Mouse (Mus musculus) midbrain, embryonic 12.5 days (tissue): ENCODE measurements around the gene Fut11. TPM values are rescaled to one million over a fixed set of nuclear protein-coding genes. Genes with fewer than 3 reads are reported as not detected.
"Not testable (repeated sequence)": the region's sequence is repeated elsewhere in the genome, so short reads cannot be mapped to it uniquely, and the experiment has no call there.

ENCODE experiments used
- ATAC-seq: fragments of 200-750 bp; cut with Nextera tagmentation; 2 replicates; pipeline ENCODE4 v1.8.0; 2017; ENCODE audit warnings: low read depth, moderate TSS enrichment, moderate library complexity; ENCODE audit not compliant: low FRiP score
- H3K27ac ChIP-seq: fragments of 300-500 bp; sonication (generic); replicated peaks from 2 replicates; pipeline ENCODE4 v1.5.1; 2016; ENCODE audit warnings: mild to moderate bottlenecking
- H3K27me3 ChIP-seq: fragments of 300-500 bp; sonication (generic); 2 replicates; pipeline ENCODE4 v1.6.1; 2016; ENCODE audit warnings: mild to moderate bottlenecking
- H3K36me3 ChIP-seq: fragments of 300-500 bp; sonication (generic); 2 replicates; pipeline ENCODE4 v1.6.1; 2016
- H3K4me1 ChIP-seq: fragments of 300-500 bp; sonication (generic); 2 replicates; pipeline ENCODE4 v1.6.1; 2016
- H3K4me2 ChIP-seq: fragments of 300-500 bp; sonication (generic); replicated peaks from 2 replicates; pipeline ENCODE4 v1.6.1; 2016; ENCODE audit warnings: mild to moderate bottlenecking, moderate library complexity
- H3K4me3 ChIP-seq: fragments of 300-500 bp; sonication (generic); 2 replicates; pipeline ENCODE4 v1.5.1; 2016; ENCODE audit warnings: mild to moderate bottlenecking
- H3K9ac ChIP-seq: fragments of 300-500 bp; sonication (generic); replicated peaks from 2 replicates; pipeline ENCODE4 v1.6.1; 2016; ENCODE audit warnings: mild to moderate bottlenecking, moderate library complexity
- H3K9me3 ChIP-seq: fragments of 300-500 bp; sonication (generic); 2 replicates; pipeline ENCODE4 v1.6.1; 2016; ENCODE audit warnings: mild to moderate bottlenecking
- WGBS: fragments of 180-500 bp; shearing (Covaris S2); methylation state at CpG from one replicate; pipeline ENCODE4 v1.1.7; 2016; 5-methylcytosine and 5-hydroxymethylcytosine counted together
- polyA plus RNA-seq: library from polyadenylated mRNA; unstranded; fragments of >200 nt; fragmentation: Nextera tagmentation; extraction: Ambion mirVana; gene quantifications from 2 replicates; pipeline ENCODE4 v1.2.1, GENCODE M21; 2016

The Fut11 gene
- polyA plus RNA-seq, 1 experiment from 2014 or later = 26.8 TPM

- no peaks in the 10 kb centered on the region for H3K9me3 ChIP-seq
- H3K4me2 ChIP-seq = peak overlapping the region; percentile 72
- H3K4me3 ChIP-seq = peak overlapping the region; percentile 63
- WGBS = 16% methylated on average over 15 of the region's 15 CpGs
- H3K27me3 ChIP-seq = no peaks in the 10 kb centered on the region
- peaks cover 44% of the 10 kb centered on the region for H3K4me1 ChIP-seq
- peak overlapping the region; percentile 71 for H3K9ac ChIP-seq
- H3K27ac ChIP-seq = peak overlapping the region; percentile 81
- H3K36me3 ChIP-seq = peaks cover 15% of the 10 kb centered on the region
- ATAC-seq = peak; percentile 13; the same call in 1 of the 2 replicates
Measured at GRCm38 (mm10) chr14:20702096-20702740, 7.5 kb downstream of the Fut11 start.

GRCm38 (mm10) chr14:20702741-20703381, 8.1 kb downstream of the Fut11 start, which contains the start of gene Chchd1:
Chchd1 (plus strand) TSS chr14:20703006.
- WGBS = under 1% methylated on average over 61 of the region's 61 CpGs

DNA sequence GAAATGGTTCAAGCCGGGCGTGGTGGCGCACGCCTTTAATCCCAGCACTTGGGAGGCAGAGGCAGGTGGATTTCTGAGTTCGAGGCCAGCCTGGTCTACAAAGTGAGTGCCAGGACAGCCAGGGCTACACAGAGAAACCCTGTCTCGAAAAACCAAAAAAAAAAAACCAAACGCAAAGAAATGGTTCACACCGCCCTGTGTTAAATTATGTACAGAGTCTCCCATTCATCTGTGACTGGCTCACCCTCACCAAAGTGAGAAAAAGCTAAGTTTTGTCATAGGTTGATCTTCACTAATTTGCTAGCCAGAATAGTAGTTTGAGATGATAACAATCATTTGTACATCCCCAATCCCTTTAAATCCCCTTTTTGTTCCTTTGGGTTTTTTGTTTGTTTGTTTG, 8.7 kb downstream of the Fut11 start:
- WGBS = 11% methylated on average over 8 of the region's 8 CpGs
- Histone ChIP-seq H3K36me3 (peaks cover 15% of the 10 kb centered on the region), H3K4me2 (peak overlapping the region; percentile 72), H3K4me1 (peaks cover 36% of the 10 kb centered on the region), H3K27ac (peak overlapping the region; percentile 81), H3K9ac (peak overlapping the region; percentile 71), H3K4me3 (peak overlapping the region; percentile 63)
- not testable (repeated sequence) for H3K9me3 ChIP-seq, H3K27me3 ChIP-seq, ATAC-seq

More at GRCm38 (mm10) chr14:20702741-20703381, 8.1 kb downstream of the Fut11 start, which contains the start of gene Chchd1:
- Histone ChIP-seq H3K4me1 (peaks cover 38% of the 10 kb centered on the region), H3K4me2 (peak within 1 kb of the TSS; percentile 72), H3K27me3 (no peaks in the 10 kb centered on the region), H3K9ac (peak within 1 kb of the TSS; percentile 71), H3K27ac (peak within 1 kb of the TSS; percentile 81), H3K36me3 (peaks cover 15% of the 10 kb centered on the region), H3K4me3 (peak within 1 kb of the TSS; percentile 63), H3K9me3 (no peaks in the 10 kb centered on the region)
- ATAC-seq = peak; percentile 68

DNA sequence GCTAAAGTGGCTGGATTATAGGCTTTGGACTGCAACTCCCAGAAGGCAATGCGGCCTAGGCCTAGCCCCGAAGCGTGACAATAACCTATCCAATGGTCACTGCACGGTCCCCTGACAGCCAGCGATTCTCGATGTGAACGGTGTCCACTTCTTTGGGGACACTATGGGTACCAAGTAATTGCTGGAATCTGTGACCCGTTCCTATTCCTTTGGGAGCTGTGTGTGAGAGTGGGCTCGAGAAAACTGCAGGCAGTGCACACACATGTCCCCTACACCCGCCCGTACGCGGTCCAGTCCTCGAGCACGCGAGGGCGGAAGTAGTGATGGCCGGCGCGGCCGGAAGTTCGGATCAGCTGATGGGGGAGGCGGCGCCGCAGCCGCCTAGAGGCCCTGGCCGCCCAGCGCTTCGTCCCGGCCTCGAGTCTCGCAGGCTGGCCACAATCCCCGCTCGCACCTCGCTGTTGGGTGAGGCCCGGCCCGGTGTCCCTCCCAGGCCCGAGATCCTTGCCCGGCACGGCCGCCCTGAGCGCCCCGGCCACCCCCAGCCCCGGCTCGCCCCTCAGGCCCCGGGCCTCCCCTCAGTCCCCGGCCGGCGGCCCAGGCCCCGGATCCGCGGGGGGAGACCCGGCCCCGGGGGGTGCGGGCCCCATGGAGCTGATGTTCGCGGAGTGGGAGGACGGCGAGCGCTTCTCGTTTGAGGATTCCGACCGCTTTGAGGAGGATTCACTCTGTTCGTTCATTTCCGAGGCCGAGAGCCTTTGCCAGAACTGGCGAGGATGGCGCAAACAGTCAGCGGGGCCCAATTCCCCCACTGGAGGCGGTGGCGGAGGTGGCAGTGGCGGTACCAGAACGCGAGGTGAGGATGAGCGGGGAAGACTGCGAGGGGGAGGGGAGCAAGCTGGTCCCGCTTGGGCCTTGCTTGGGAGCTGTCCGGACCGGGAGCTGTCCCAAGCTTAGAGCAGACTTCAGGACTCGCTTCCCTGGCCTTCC, 12.7 kb downstream of the Fut11 start, which contains the start of gene Zswim8:
Gene Zswim8, plus strand, starts transcription at position 352 of the 990 bp plus-strand sequence.
- Histone ChIP-seq H3K36me3 (peaks cover 41% of the 10 kb centered on the region), H3K4me2 (peak within 1 kb of the TSS; percentile 85), H3K4me1 (peaks cover 21% of the 10 kb centered on the region), H3K27me3 (no peaks in the 10 kb centered on the region), H3K4me3 (peak within 1 kb of the TSS; percentile 97), H3K27ac (peak within 1 kb of the TSS; percentile 80), H3K9ac (peak within 1 kb of the TSS; percentile 99), H3K9me3 (no peaks in the 10 kb centered on the region)
- whole genome bisulfite sequencing = under 1% methylated on average over 73 of the region's 80 CpGs
- peak; percentile 90 for ATAC-seq

DNA sequence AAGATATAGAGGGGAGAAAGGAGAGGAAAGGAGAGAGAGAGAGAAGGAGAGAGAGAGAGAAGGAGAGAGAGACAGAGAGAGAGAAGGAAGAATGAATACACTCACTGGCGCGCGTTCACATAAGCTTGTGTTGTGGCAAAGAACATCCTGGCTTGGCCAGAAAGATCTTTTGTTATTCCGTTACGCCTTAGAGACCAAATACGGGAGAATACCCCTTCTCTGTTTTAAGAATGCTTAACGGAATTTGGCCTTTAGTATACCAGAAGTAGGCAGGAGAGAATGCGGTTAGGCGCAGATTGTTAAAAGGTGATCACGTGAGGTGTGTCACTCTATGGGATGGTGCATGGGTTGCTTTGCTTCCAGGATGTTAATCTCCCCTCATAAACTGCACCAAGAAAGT, 13.5 kb downstream of the Fut11 start:
- H3K9me3 ChIP-seq = no peaks in the 10 kb centered on the region
- WGBS = 11% methylated on average over 10 of the region's 10 CpGs
- no peaks in the 10 kb centered on the region for H3K27me3 ChIP-seq
- H3K4me1 ChIP-seq = peaks cover 21% of the 10 kb centered on the region
- H3K9ac ChIP-seq = peak overlapping the region; percentile 99
- H3K27ac ChIP-seq = peak overlapping the region; percentile 80
- ATAC-seq = no peak
- H3K4me3 ChIP-seq = peak overlapping the region; percentile 97
- peaks cover 48% of the 10 kb centered on the region for H3K36me3 ChIP-seq
- peak overlapping the region; percentile 85 for H3K4me2 ChIP-seq

DNA sequence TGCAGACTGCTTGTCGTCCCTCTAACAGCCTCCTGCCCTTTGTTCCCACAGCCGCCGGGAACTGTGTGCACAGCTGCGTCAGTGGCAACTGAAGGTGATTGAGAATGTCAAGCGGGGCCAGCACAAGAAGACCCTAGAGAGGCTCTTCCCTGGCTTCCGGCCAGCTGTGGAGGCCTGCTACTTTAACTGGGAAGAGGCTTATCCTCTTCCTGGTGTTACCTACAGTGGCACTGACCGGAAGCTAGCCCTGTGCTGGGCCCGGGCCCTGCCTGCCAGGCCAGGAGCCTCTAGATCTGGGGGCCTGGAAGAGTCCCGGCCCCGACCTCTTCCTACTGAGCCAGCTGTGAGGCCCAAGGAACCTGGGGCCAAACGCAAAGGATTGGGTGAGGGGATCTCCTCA, 19.1 kb downstream of the Fut11 start:
- peaks cover 9% of the 10 kb centered on the region for H3K4me1 ChIP-seq
- H3K4me3 ChIP-seq = no peak overlapping the region
- H3K36me3 ChIP-seq = peaks cover 89% of the 10 kb centered on the region
- no peak overlapping the region for H3K9ac ChIP-seq
- no peak overlapping the region for H3K27ac ChIP-seq
- H3K27me3 ChIP-seq = no peaks in the 10 kb centered on the region
- 78% methylated on average over 11 of the region's 11 CpGs for WGBS
- no peak for ATAC-seq
- no peaks in the 10 kb centered on the region for H3K9me3 ChIP-seq
- no peak overlapping the region for H3K4me2 ChIP-seq

DNA sequence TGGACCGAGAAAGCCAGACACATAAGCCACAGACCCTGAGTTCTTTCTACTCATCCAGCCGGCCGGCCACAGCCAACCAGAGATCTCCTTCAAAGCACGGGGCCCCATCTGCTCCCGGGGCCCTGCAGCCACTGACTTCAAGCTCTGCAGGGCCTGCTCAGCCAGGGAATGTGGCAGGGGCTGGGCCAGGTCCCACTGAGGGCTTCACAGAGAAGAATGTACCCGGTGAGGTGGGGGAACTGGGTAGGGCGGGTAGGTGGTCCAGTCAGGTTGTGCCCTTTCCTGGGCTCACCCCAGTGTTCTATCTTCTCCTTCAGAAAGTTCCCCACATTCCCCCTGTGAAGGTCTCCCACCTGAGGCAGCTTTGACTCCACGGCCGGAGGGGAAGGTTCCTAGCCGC, 23.7 kb downstream of the Fut11 start:
- H3K36me3 ChIP-seq = peaks cover 97% of the 10 kb centered on the region
- no peaks in the 10 kb centered on the region for H3K4me1 ChIP-seq
- ATAC-seq = no peak

GRCm38 (mm10) chr14:20719767-20720166, 25.0 kb downstream of the Fut11 start:
- H3K4me2 ChIP-seq = no peak overlapping the region
- no peak overlapping the region for H3K4me3 ChIP-seq
- WGBS = 92% methylated on average over 12 of the region's 12 CpGs
- no peak overlapping the region for H3K9ac ChIP-seq
- peaks cover 97% of the 10 kb centered on the region for H3K36me3 ChIP-seq
- H3K4me1 ChIP-seq = no peaks in the 10 kb centered on the region
- no peaks in the 10 kb centered on the region for H3K27me3 ChIP-seq
- ATAC-seq = no peak
- no peak overlapping the region for H3K27ac ChIP-seq
- no peaks in the 10 kb centered on the region for H3K9me3 ChIP-seq

More for the DNA sequence above, 23.7 kb downstream of the Fut11 start:
- no peaks in the 10 kb centered on the region for H3K9me3 ChIP-seq
- no peak overlapping the region for H3K9ac ChIP-seq
- H3K27ac ChIP-seq = no peak overlapping the region
- H3K27me3 ChIP-seq = no peaks in the 10 kb centered on the region
- H3K4me3 ChIP-seq = no peak overlapping the region
- 92% methylated on average over 10 of the region's 10 CpGs for WGBS
- no peak overlapping the region for H3K4me2 ChIP-seq

DNA sequence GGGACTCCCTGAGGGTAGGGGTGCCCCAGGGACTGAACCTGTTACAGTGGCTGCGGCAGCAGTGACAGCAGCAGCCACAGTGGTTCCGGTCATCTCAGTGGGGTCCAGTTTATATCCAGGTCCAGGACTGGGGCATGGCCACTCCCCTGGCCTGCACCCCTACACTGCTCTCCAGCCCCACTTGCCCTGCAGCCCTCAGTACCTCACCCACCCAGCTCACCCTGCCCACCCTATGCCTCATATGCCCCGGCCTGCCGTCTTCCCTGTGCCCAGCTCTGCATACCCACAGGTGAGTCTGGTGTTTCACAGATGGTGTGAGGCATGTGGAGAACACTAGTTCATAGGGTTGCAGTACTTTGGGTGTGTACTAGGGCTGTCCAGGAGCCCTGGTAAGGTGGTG, 26.6 kb downstream of the Fut11 start:
- Histone ChIP-seq H3K9me3 (no peaks in the 10 kb centered on the region), H3K36me3 (peaks cover 95% of the 10 kb centered on the region), H3K9ac (no peak overlapping the region), H3K4me1 (no peaks in the 10 kb centered on the region), H3K4me2 (no peak overlapping the region), H3K4me3 (no peak overlapping the region), H3K27ac (no peak overlapping the region), H3K27me3 (no peaks in the 10 kb centered on the region)
- 90% methylated on average over 4 of the region's 4 CpGs for WGBS
- ATAC-seq = no peak

- H3K27me3 ChIP-seq = no peaks in the 10 kb centered on the region
- WGBS = 96% methylated on average over 12 of the region's 12 CpGs
- H3K9ac ChIP-seq = no peak overlapping the region
- ATAC-seq = no peak
- no peaks in the 10 kb centered on the region for H3K9me3 ChIP-seq
- H3K4me3 ChIP-seq = no peak overlapping the region
- H3K4me2 ChIP-seq = no peak overlapping the region
- H3K36me3 ChIP-seq = peaks cover 94% of the 10 kb centered on the region
- H3K4me1 ChIP-seq = no peaks in the 10 kb centered on the region
- no peak overlapping the region for H3K27ac ChIP-seq
Measured at GRCm38 (mm10) chr14:20723006-20723405, 28.2 kb downstream of the Fut11 start.

GRCm38 (mm10) chr14:20724043-20724442, 29.3 kb downstream of the Fut11 start:
- Histone ChIP-seq H3K27me3 (no peaks in the 10 kb centered on the region), H3K27ac (no peak overlapping the region), H3K4me2 (no peak overlapping the region), H3K36me3 (peaks cover 94% of the 10 kb centered on the region), H3K9ac (no peak overlapping the region), H3K9me3 (no peaks in the 10 kb centered on the region), H3K4me1 (no peaks in the 10 kb centered on the region), H3K4me3 (no peak overlapping the region)
- 41% methylated on average over 5 of the region's 5 CpGs for WGBS
- no peak for ATAC-seq
